Mouse (Mus musculus): ENCODE measurements around the gene Zfr2. TPM values are rescaled to one million over a fixed set of nuclear protein-coding genes. Genes with fewer than 3 reads are reported as not detected.

Gene Zfr2
- polyA plus RNA-seq, 1 experiment from 2014 or later = 5.6 TPM

GRCm38 (mm10) chr10:81195300-81195699 lies 37.7 kb upstream of the Zfr2 start:
- Histone ChIP-seq H3K9me3 (no peaks in the 10 kb centered on the region), H3K27ac (peak overlapping the region; percentile 97), H3K4me1 (peaks cover 71% of the 10 kb centered on the region), H3K4me3 (peak overlapping the region; percentile 60), H3K36me3 (peaks cover 16% of the 10 kb centered on the region), H3K27me3 (ENCODE audit: insufficient read depth, poor library complexity, severe bottlenecking) (peaks cover 38% of the 10 kb centered on the region)
- WGBS = 34% methylated on average over 4 of the region's 4 CpGs
- no peak for DNase-seq (ENCODE audit: low spot score)

GRCm38 (mm10) chr10:81196470-81197065 lies 36.4 kb upstream of the Zfr2 start:
- WGBS = 54% methylated on average over 11 of the region's 11 CpGs
- H3K27ac ChIP-seq = peak overlapping the region; percentile 97
- H3K27me3 ChIP-seq (ENCODE audit: insufficient read depth, poor library complexity, severe bottlenecking) = peaks cover 42% of the 10 kb centered on the region
- peak overlapping the region; percentile 60 for H3K4me3 ChIP-seq
- DNase-seq (ENCODE audit: low spot score) = no peak
- no peaks in the 10 kb centered on the region for H3K9me3 ChIP-seq
- peaks cover 4% of the 10 kb centered on the region; the same call in 1 of the 2 replicates for H3K36me3 ChIP-seq
- H3K4me1 ChIP-seq = peaks cover 72% of the 10 kb centered on the region

- Histone ChIP-seq H3K27ac (peak overlapping the region; percentile 56), H3K36me3 (no peaks in the 10 kb centered on the region), H3K9me3 (no peaks in the 10 kb centered on the region), H3K4me3 (peak overlapping the region; percentile 60), H3K27me3 (ENCODE audit: insufficient read depth, poor library complexity, severe bottlenecking) (peaks cover 42% of the 10 kb centered on the region), H3K4me1 (peaks cover 72% of the 10 kb centered on the region)
- no peak for DNase-seq (ENCODE audit: low spot score)
- 29% methylated on average over 6 of the region's 6 CpGs for WGBS
Observed at GRCm38 (mm10) chr10:81197305-81197704, 35.6 kb upstream of the Zfr2 start.

GRCm38 (mm10) chr10:81198230-81198629 lies 34.7 kb upstream of the Zfr2 start:
- peaks cover 42% of the 10 kb centered on the region for H3K27me3 ChIP-seq (ENCODE audit: insufficient read depth, poor library complexity, severe bottlenecking)
- H3K9me3 ChIP-seq = no peaks in the 10 kb centered on the region
- H3K27ac ChIP-seq = no peak overlapping the region
- no peak for DNase-seq (ENCODE audit: low spot score)
- 3% methylated on average over 9 of the region's 9 CpGs for WGBS
- H3K4me3 ChIP-seq = no peak overlapping the region
- H3K4me1 ChIP-seq = peaks cover 69% of the 10 kb centered on the region
- H3K36me3 ChIP-seq = no peaks in the 10 kb centered on the region

GRCm38 (mm10) chr10:81198990-81199389 lies 34.0 kb upstream of the Zfr2 start:
- 82% methylated on average over 6 of the region's 6 CpGs for WGBS
- Histone ChIP-seq H3K36me3 (no peaks in the 10 kb centered on the region), H3K27me3 (ENCODE audit: insufficient read depth, poor library complexity, severe bottlenecking) (peaks cover 41% of the 10 kb centered on the region), H3K9me3 (no peaks in the 10 kb centered on the region), H3K4me3 (no peak overlapping the region), H3K4me1 (peaks cover 72% of the 10 kb centered on the region), H3K27ac (0 out of 2 replicates have a peak overlapping the region, but pooled peaks have one; percentile 26)
- no peak for DNase-seq (ENCODE audit: low spot score)

- H3K4me1 ChIP-seq = peaks cover 73% of the 10 kb centered on the region
Observed at GRCm38 (mm10) chr10:81200141-81200540, 32.8 kb upstream of the Zfr2 start.

GRCm38 (mm10) chr10:81200605-81201287 lies 32.2 kb upstream of the Zfr2 start:
- peak overlapping the region; percentile 60 for H3K27ac ChIP-seq
- H3K4me3 ChIP-seq = no peak overlapping the region
- H3K36me3 ChIP-seq = no peaks in the 10 kb centered on the region
- no peak for DNase-seq (ENCODE audit: low spot score)
- WGBS = 64% methylated on average over 20 of the region's 20 CpGs
- peaks cover 24% of the 10 kb centered on the region for H3K27me3 ChIP-seq (ENCODE audit: insufficient read depth, poor library complexity, severe bottlenecking)
- peaks cover 73% of the 10 kb centered on the region for H3K4me1 ChIP-seq
- no peaks in the 10 kb centered on the region for H3K9me3 ChIP-seq

More at GRCm38 (mm10) chr10:81200141-81200540, 32.8 kb upstream of the Zfr2 start:
- Histone ChIP-seq H3K27me3 (ENCODE audit: insufficient read depth, poor library complexity, severe bottlenecking) (peaks cover 30% of the 10 kb centered on the region), H3K27ac (peak overlapping the region; percentile 60; the same call in 1 of the 2 replicates), H3K9me3 (no peaks in the 10 kb centered on the region), H3K4me3 (no peak overlapping the region), H3K36me3 (no peaks in the 10 kb centered on the region)
- 76% methylated on average over 13 of the region's 13 CpGs for WGBS
- DNase-seq (ENCODE audit: low spot score) = no peak

- H3K9me3 ChIP-seq = no peaks in the 10 kb centered on the region
- H3K27ac ChIP-seq = peak within 1 kb of the TSS; percentile 60
- no peaks in the 10 kb centered on the region for H3K36me3 ChIP-seq
- peak within 1 kb of the TSS; percentile 33 for H3K4me3 ChIP-seq
- no peak for DNase-seq (ENCODE audit: low spot score)
- peaks cover 12% of the 10 kb centered on the region; the same call in 1 of the 2 replicates for H3K27me3 ChIP-seq (ENCODE audit: insufficient read depth, poor library complexity, severe bottlenecking)
- H3K4me1 ChIP-seq = peaks cover 67% of the 10 kb centered on the region
- 49% methylated on average over 13 of the region's 13 CpGs for WGBS
Observed at GRCm38 (mm10) chr10:81201807-81202758, 30.9 kb upstream of the Zfr2 start, which contains the start of gene Nmrk2. Gene Nmrk2, minus strand, starts transcription at chr10:81202051.

- H3K4me3 ChIP-seq = no peak overlapping the region
- H3K9me3 ChIP-seq = no peaks in the 10 kb centered on the region
- H3K27ac ChIP-seq = peak overlapping the region; percentile 60
- H3K36me3 ChIP-seq = no peaks in the 10 kb centered on the region; the same call in 1 of the 2 replicates
- H3K4me1 ChIP-seq = peaks cover 61% of the 10 kb centered on the region
- WGBS = 57% methylated on average over 8 of the region's 8 CpGs
- no peak for DNase-seq (ENCODE audit: low spot score)
- H3K27me3 ChIP-seq (ENCODE audit: insufficient read depth, poor library complexity, severe bottlenecking) = 0 out of 2 replicates have a peak, but pooled peaks cover 7% of the 10 kb centered on the region
Observed at GRCm38 (mm10) chr10:81202978-81203720, 29.8 kb upstream of the Zfr2 start.

- H3K27me3 ChIP-seq (ENCODE audit: insufficient read depth, poor library complexity, severe bottlenecking) = 0 out of 2 replicates have a peak, but pooled peaks cover 7% of the 10 kb centered on the region
- H3K27ac ChIP-seq = no peak overlapping the region
- H3K4me3 ChIP-seq = no peak overlapping the region
- WGBS = 65% methylated on average over 4 of the region's 4 CpGs
- H3K4me1 ChIP-seq = peaks cover 55% of the 10 kb centered on the region
- H3K9me3 ChIP-seq = no peaks in the 10 kb centered on the region
- H3K36me3 ChIP-seq = peaks cover 6% of the 10 kb centered on the region; the same call in 1 of the 2 replicates
- no peak for DNase-seq (ENCODE audit: low spot score)
Observed at GRCm38 (mm10) chr10:81204137-81204536, 28.8 kb upstream of the Zfr2 start.

GRCm38 (mm10) chr10:81210154-81210553 lies 22.8 kb upstream of the Zfr2 start:
- Histone ChIP-seq H3K27ac (no peak overlapping the region), H3K9me3 (no peaks in the 10 kb centered on the region), H3K4me3 (no peak overlapping the region), H3K4me1 (0 out of 2 replicates have a peak, but pooled peaks cover under 1% of the 10 kb centered on the region), H3K27me3 (ENCODE audit: insufficient read depth, poor library complexity, severe bottlenecking) (no peaks in the 10 kb centered on the region), H3K36me3 (peaks cover 6% of the 10 kb centered on the region; the same call in 1 of the 2 replicates)
- DNase-seq (ENCODE audit: low spot score) = no peak
- WGBS = 87% methylated on average over 5 of the region's 5 CpGs

- no peak for DNase-seq (ENCODE audit: low spot score)
- H3K36me3 ChIP-seq = no peaks in the 10 kb centered on the region
- H3K27ac ChIP-seq = no peak overlapping the region
- H3K4me3 ChIP-seq = no peak overlapping the region
- WGBS = 85% methylated on average over 6 of the region's 6 CpGs
- H3K27me3 ChIP-seq (ENCODE audit: insufficient read depth, poor library complexity, severe bottlenecking) = peaks cover 12% of the 10 kb centered on the region; the same call in 1 of the 2 replicates
- H3K4me1 ChIP-seq = 0 out of 2 replicates have a peak, but pooled peaks cover 4% of the 10 kb centered on the region
- H3K9me3 ChIP-seq = no peaks in the 10 kb centered on the region
Observed at GRCm38 (mm10) chr10:81216260-81216659, 16.7 kb upstream of the Zfr2 start.
